Mouse (Mus musculus): ENCODE results near the gene Mettl7b. TPM values are rescaled to one million over a fixed set of nuclear protein-coding genes. Genes with fewer than 3 reads are reported as not detected.
"Not testable (repeated sequence)": the region's sequence is repeated elsewhere in the genome, so short reads cannot be mapped to it uniquely, and the experiment has no call there.

Gene Mettl7b
- polyA plus RNA-seq, 2 experiments: 0.21 to 0.24 TPM

- TF ChIP-seq POLR2A (IDR thresholded peaks at IDR 0.05; ENCODE audit: borderline replicate concordance, extremely low read depth, insufficient read depth, insufficient read length): no peak
- WGBS: 81% methylated on average over 1 of the region's 1 CpGs
- Histone ChIP-seq H3K4me3 (replicated peaks; ENCODE audit: low read length) (no peak overlapping the region), H3K4me2 (replicated peaks; ENCODE audit: low read depth, low read length, severe bottlenecking) (no peak overlapping the region), H3K36me3 (ENCODE audit: control insufficient read depth, insufficient read depth, low read length) (no peaks in the 10 kb centered on the region), H3K27me3 (ENCODE audit: control insufficient read depth, insufficient read depth, low read length) (no peaks in the 10 kb centered on the region), H3K27ac (replicated peaks; ENCODE audit: low read depth, low read length) (no peak overlapping the region), H3K9ac (ENCODE audit: low read depth, low read length, severe bottlenecking) (no peak overlapping the region), H3K4me1 (ENCODE audit: control insufficient read depth, insufficient read depth, low read length) (no peaks in the 10 kb centered on the region), H3K9me3 (ENCODE audit: control insufficient read depth, low read length) (no peaks in the 10 kb centered on the region)
- ATAC-seq (ENCODE audit: low FRiP score, low read depth) (no peak), DNase-seq (ENCODE audit: low spot score) (no peak)
Measured at GRCm38 (mm10) chr10:128995796-128996195, 35.0 kb upstream of the Mettl7b start.

DNA sequence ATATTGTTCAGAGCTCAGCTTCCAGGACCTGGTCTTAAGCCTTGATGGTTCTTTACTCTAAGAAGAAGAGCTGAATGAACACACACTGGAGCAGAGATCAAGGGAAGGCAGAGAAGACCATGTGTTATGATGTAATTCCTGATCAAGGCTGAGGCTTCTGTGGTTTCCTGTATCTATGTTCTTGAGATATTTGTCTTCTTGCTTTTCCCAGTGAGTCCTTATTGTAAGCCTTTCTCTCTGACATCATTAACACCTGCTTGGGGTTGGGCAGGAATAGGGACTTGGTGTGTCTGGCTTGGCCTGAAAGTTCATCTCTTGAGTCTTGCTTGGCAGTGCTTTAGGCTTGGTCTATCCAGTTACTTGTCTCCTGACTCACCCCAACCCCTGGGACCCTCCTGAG is 30.2 kb upstream of the Mettl7b start:
- Histone ChIP-seq H3K27me3 (ENCODE audit: control insufficient read depth, insufficient read depth, low read length) (no peaks in the 10 kb centered on the region), H3K9me3 (ENCODE audit: control insufficient read depth, low read length) (no peaks in the 10 kb centered on the region), H3K4me2 (replicated peaks; ENCODE audit: low read depth, low read length, severe bottlenecking) (no peak overlapping the region), H3K9ac (ENCODE audit: low read depth, low read length, severe bottlenecking) (no peak overlapping the region), H3K36me3 (ENCODE audit: control insufficient read depth, insufficient read depth, low read length) (no peaks in the 10 kb centered on the region), H3K4me1 (ENCODE audit: control insufficient read depth, insufficient read depth, low read length) (no peaks in the 10 kb centered on the region), H3K27ac (replicated peaks; ENCODE audit: low read depth, low read length) (no peak overlapping the region), H3K4me3 (replicated peaks; ENCODE audit: low read length) (no peak overlapping the region)
- DNase-seq (ENCODE audit: low spot score): no peak
- ATAC-seq (ENCODE audit: low FRiP score, low read depth): no peak
- TF ChIP-seq POLR2A (IDR thresholded peaks at IDR 0.05; ENCODE audit: borderline replicate concordance, extremely low read depth, insufficient read depth, insufficient read length): no peak

DNA sequence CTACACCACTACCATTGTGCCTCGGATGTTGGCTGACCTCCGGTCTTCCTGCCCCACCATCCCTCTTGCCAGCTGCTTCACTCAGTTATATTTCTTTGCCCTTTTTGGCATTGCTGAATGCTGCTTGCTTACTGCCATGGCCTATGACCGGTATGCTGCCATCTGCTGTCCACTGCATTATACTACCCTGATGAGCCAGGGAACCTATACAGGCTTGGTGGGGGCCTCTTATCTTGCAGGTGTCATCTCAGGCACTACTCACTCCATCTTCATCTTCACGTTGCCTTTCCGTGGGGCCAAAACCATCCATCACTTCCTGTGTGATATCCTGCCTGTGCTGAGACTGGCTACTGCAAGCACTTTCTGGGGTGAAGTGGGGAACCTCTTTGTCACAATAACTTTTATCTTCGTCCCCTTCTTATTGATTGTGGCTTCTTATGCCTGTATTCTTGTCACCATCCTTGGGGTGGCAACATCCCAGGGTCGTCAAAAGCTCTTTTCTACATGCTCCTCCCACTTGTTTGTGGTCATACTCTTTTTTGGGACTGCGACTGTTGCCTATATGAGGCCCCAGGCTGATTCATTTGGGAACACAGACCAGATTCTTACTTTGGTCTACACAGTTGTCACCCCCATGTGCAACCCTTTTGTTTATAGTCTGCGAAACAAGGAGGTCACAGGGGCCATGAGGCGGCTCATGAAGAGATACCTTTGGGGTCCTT is 29.5 kb upstream of the Mettl7b start:
- not testable (repeated sequence) for ATAC-seq (ENCODE audit: low FRiP score, low read depth); H3K27ac ChIP-seq (replicated peaks; ENCODE audit: low read depth, low read length); H3K4me3 ChIP-seq (replicated peaks; ENCODE audit: low read length); H3K9ac ChIP-seq (ENCODE audit: low read depth, low read length, severe bottlenecking); H3K27me3 ChIP-seq (ENCODE audit: control insufficient read depth, insufficient read depth, low read length); H3K9me3 ChIP-seq (ENCODE audit: control insufficient read depth, low read length); H3K36me3 ChIP-seq (ENCODE audit: control insufficient read depth, insufficient read depth, low read length); DNase-seq (ENCODE audit: low spot score); H3K4me2 ChIP-seq (replicated peaks; ENCODE audit: low read depth, low read length, severe bottlenecking); H3K4me1 ChIP-seq (ENCODE audit: control insufficient read depth, insufficient read depth, low read length)
- 58% methylated on average over 7 of the region's 10 CpGs for WGBS

GRCm38 (mm10) chr10:128989131-128989530 is 28.3 kb upstream of the Mettl7b start, which contains the start of gene Olfr9:
TSS of gene Olfr9 (plus strand) at chr10:128989431.
- H3K4me1 ChIP-seq (ENCODE audit: control insufficient read depth, insufficient read depth, low read length); H3K27me3 ChIP-seq (ENCODE audit: control insufficient read depth, insufficient read depth, low read length); H3K9me3 ChIP-seq (ENCODE audit: control insufficient read depth, low read length); H3K27ac ChIP-seq (replicated peaks; ENCODE audit: low read depth, low read length); H3K36me3 ChIP-seq (ENCODE audit: control insufficient read depth, insufficient read depth, low read length); DNase-seq (ENCODE audit: low spot score); H3K4me2 ChIP-seq (replicated peaks; ENCODE audit: low read depth, low read length, severe bottlenecking); H3K4me3 ChIP-seq (replicated peaks; ENCODE audit: low read length); H3K9ac ChIP-seq (ENCODE audit: low read depth, low read length, severe bottlenecking); ATAC-seq (ENCODE audit: low FRiP score, low read depth): not testable (repeated sequence)
- 40% methylated on average over 1 of the region's 1 CpGs for WGBS

GRCm38 (mm10) chr10:128980644-128981365 is 20.0 kb upstream of the Mettl7b start:
- Histone ChIP-seq H3K4me2 (replicated peaks; ENCODE audit: low read depth, low read length, severe bottlenecking) (no peak overlapping the region), H3K9me3 (ENCODE audit: control insufficient read depth, low read length) (no peaks in the 10 kb centered on the region), H3K9ac (ENCODE audit: low read depth, low read length, severe bottlenecking) (no peak overlapping the region), H3K27me3 (ENCODE audit: control insufficient read depth, insufficient read depth, low read length) (no peaks in the 10 kb centered on the region), H3K4me1 (ENCODE audit: control insufficient read depth, insufficient read depth, low read length) (no peaks in the 10 kb centered on the region), H3K36me3 (ENCODE audit: control insufficient read depth, insufficient read depth, low read length) (no peaks in the 10 kb centered on the region), H3K4me3 (replicated peaks; ENCODE audit: low read length) (no peak overlapping the region), H3K27ac (replicated peaks; ENCODE audit: low read depth, low read length) (no peak overlapping the region)
- WGBS: 72% methylated on average over 3 of the region's 3 CpGs
- DNase-seq (ENCODE audit: low spot score) (no peak), ATAC-seq (ENCODE audit: low FRiP score, low read depth) (no peak)
- no peak for TF ChIP-seq POLR2A (IDR thresholded peaks at IDR 0.05; ENCODE audit: borderline replicate concordance, extremely low read depth, insufficient read depth, insufficient read length)
